Mouse (Mus musculus) liver, embryonic 13.5 days (tissue): Measurements from ENCODE around the gene Fam83c. TPM values are rescaled to one million over a fixed set of nuclear protein-coding genes. Genes with fewer than 3 reads are reported as not detected.
"Not testable (repeated sequence)": the region's sequence is repeated elsewhere in the genome, so short reads cannot be mapped to it uniquely, and the experiment has no call there.

ENCODE experiments used
- ATAC-seq: fragments of 200-750 bp; cut with Nextera tagmentation; 2 replicates; pipeline ENCODE4 v1.8.0; 2017; ENCODE audit warnings: low read depth, mild to moderate bottlenecking, moderate number of reproducible peaks, moderate library complexity
- DNase-seq: peaks from one replicate; pipeline ENCODE4 v3.0.0; 2022
- H3K27ac ChIP-seq: fragments of 300-500 bp; sonication (generic); 2 replicates; pipeline ENCODE4 v1.5.1; 2015; ENCODE audit warnings: moderate library complexity, mild to moderate bottlenecking, inconsistent platforms
- H3K27me3 ChIP-seq: fragments of 300-500 bp; sonication (generic); 2 replicates; pipeline ENCODE4 v1.6.1; 2015; ENCODE audit warnings: mild to moderate bottlenecking, inconsistent platforms
- H3K36me3 ChIP-seq: fragments of 300-500 bp; sonication (generic); 2 replicates; pipeline ENCODE4 v1.6.1; 2015; ENCODE audit warnings: mild to moderate bottlenecking, inconsistent platforms
- H3K4me1 ChIP-seq: fragments of 300-500 bp; sonication (generic); replicated peaks from 2 replicates; pipeline ENCODE4 v1.6.1; 2015; ENCODE audit warnings: inconsistent platforms
- H3K4me2 ChIP-seq: fragments of 300-500 bp; sonication (generic); 2 replicates; pipeline ENCODE4 v1.6.1; 2015; ENCODE audit warnings: inconsistent platforms, mild to moderate bottlenecking, moderate library complexity
- H3K4me3 ChIP-seq: fragments of 300-500 bp; sonication (generic); replicated peaks from 2 replicates; pipeline ENCODE4 v1.5.1; 2015; ENCODE audit warnings: mild to moderate bottlenecking, inconsistent platforms
- H3K9ac ChIP-seq: fragments of 300-500 bp; sonication (generic); 2 replicates; pipeline ENCODE4 v1.6.1; 2015; ENCODE audit warnings: mild to moderate bottlenecking, inconsistent platforms
- H3K9me3 ChIP-seq: fragments of 300-500 bp; sonication (generic); replicated peaks from 2 replicates; pipeline ENCODE4 v1.6.1; 2016; ENCODE audit warnings: inconsistent platforms
- WGBS: fragments of 180-500 bp; shearing (Covaris S2); methylation state at CpG from one replicate; pipeline ENCODE4 v1.1.7; 2015; ENCODE audit not compliant: insufficient replicate concordance; 5-methylcytosine and 5-hydroxymethylcytosine counted together
- polyA plus RNA-seq: library from polyadenylated mRNA; unstranded; fragments of >200 nt; fragmentation: Nextera tagmentation; extraction: Ambion mirVana; gene quantifications from 2 replicates; pipeline ENCODE4 v1.2.1, GENCODE M21; 2015

The Fam83c gene
- polyA plus RNA-seq, 1 experiment from 2014 or later, result 0.12 TPM

DNA sequence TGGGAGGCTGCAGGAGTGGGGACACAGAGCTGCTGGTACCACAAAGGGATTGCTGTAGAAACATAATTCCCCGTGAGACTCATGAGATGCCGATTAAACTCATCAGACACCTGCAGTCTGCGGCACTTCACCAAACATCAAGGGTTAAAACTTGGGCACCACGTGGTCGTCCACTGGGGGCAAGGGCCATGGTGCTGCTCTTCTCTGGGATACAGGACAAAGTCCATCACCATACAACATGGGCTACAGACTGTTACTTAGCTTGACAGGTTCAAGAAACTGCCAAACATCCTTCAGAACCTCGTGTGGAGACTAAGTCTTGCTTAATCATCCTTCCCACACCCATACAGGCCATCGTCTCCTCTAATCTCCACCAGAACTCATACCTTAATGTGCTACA is 25.4 kb upstream of the Fam83c start:
- Histone ChIP-seq H3K4me3 (no peak overlapping the region), H3K9me3 (no peaks in the 10 kb centered on the region), H3K4me1 (no peaks in the 10 kb centered on the region), H3K36me3 (peaks cover 32% of the 10 kb centered on the region), H3K27me3 (no peaks in the 10 kb centered on the region), H3K4me2 (no peak overlapping the region), H3K9ac (no peak overlapping the region), H3K27ac (no peak overlapping the region)
- 63% methylated on average over 7 of the region's 7 CpGs for WGBS
- ATAC-seq (no peak), DNase-seq (no peak)

- ATAC-seq, result no peak
- Histone ChIP-seq H3K4me2 (no peak overlapping the region), H3K9ac (no peak overlapping the region), H3K36me3 (peaks cover 71% of the 10 kb centered on the region), H3K9me3 (no peaks in the 10 kb centered on the region), H3K4me3 (no peak overlapping the region), H3K27ac (no peak overlapping the region), H3K4me1 (peaks cover 17% of the 10 kb centered on the region), H3K27me3 (no peaks in the 10 kb centered on the region)
- DNase-seq, result no peak
- WGBS, result 79% methylated on average over 5 of the region's 5 CpGs
These were observed 17.9 kb upstream of the Fam83c start for GRCm38 (mm10) chr2:155852536-155852935.

DNA sequence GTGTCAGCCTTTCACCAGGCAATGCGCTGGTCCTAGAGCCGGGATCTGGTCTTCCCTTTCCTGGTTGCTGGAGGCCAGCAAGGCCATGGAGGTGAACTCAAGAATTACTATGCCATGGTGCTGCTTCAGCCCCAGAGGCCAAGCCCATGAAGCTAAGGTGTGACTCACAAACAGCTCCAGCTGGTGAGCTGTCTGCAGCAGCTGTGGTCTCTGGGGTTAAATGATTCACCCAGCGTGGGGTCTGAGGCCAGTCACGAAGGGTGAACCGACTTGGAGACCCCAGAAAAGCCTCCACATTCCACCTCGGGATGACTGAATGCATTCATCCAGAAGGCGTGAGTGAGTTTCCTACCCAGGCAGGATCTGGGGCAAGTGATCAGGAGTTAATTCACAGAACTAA is 15.5 kb upstream of the Fam83c start:
- Histone ChIP-seq H3K4me2 (no peak overlapping the region), H3K9me3 (no peaks in the 10 kb centered on the region), H3K4me1 (peaks cover 17% of the 10 kb centered on the region), H3K27me3 (no peaks in the 10 kb centered on the region), H3K27ac (peak overlapping the region; percentile 2; the same call in 1 of the 2 replicates), H3K36me3 (peaks cover 77% of the 10 kb centered on the region), H3K4me3 (no peak overlapping the region), H3K9ac (no peak overlapping the region)
- no peak for ATAC-seq
- 78% methylated on average over 7 of the region's 7 CpGs for WGBS
- no peak for DNase-seq

- no peak overlapping the region for H3K4me3 ChIP-seq
- no peak overlapping the region for H3K4me2 ChIP-seq
- peak; percentile 79 for ATAC-seq
- peaks cover 17% of the 10 kb centered on the region for H3K4me1 ChIP-seq
- H3K36me3 ChIP-seq, result peaks cover 78% of the 10 kb centered on the region
- H3K9me3 ChIP-seq, result no peaks in the 10 kb centered on the region
- WGBS, result 26% methylated on average over 7 of the region's 7 CpGs
- H3K27ac ChIP-seq, result peak overlapping the region; percentile 2
- DNase-seq, result no peak
- H3K9ac ChIP-seq, result no peak overlapping the region
- no peaks in the 10 kb centered on the region for H3K27me3 ChIP-seq
These were observed 14.8 kb upstream of the Fam83c start for GRCm38 (mm10) chr2:155849464-155849863.

- Histone ChIP-seq H3K27me3 (no peaks in the 10 kb centered on the region), H3K4me1 (peaks cover 17% of the 10 kb centered on the region), H3K36me3 (peaks cover 70% of the 10 kb centered on the region), H3K4me3 (no peak overlapping the region), H3K9me3 (no peaks in the 10 kb centered on the region), H3K4me2 (no peak overlapping the region), H3K27ac (no peak overlapping the region), H3K9ac (no peak overlapping the region)
- WGBS, result 34% methylated on average over 6 of the region's 6 CpGs
- DNase-seq (peak; percentile 61), ATAC-seq (0 out of 2 replicates have a peak, but pooled peaks have one; percentile 18)
These were observed 13.6 kb upstream of the Fam83c start for GRCm38 (mm10) chr2:155848291-155848690.

- WGBS, result 82% methylated on average over 8 of the region's 8 CpGs
- ATAC-seq (no peak), DNase-seq (no peak)
- H3K4me3 ChIP-seq, result no peak overlapping the region
- peaks cover 17% of the 10 kb centered on the region for H3K4me1 ChIP-seq
- H3K9me3 ChIP-seq, result no peaks in the 10 kb centered on the region
- no peaks in the 10 kb centered on the region for H3K27me3 ChIP-seq
- no peak overlapping the region for H3K4me2 ChIP-seq
- H3K9ac ChIP-seq, result no peak overlapping the region
- peaks cover 62% of the 10 kb centered on the region for H3K36me3 ChIP-seq
- no peak overlapping the region for H3K27ac ChIP-seq
These were observed 12.3 kb upstream of the Fam83c start for GRCm38 (mm10) chr2:155846930-155847329.

DNA sequence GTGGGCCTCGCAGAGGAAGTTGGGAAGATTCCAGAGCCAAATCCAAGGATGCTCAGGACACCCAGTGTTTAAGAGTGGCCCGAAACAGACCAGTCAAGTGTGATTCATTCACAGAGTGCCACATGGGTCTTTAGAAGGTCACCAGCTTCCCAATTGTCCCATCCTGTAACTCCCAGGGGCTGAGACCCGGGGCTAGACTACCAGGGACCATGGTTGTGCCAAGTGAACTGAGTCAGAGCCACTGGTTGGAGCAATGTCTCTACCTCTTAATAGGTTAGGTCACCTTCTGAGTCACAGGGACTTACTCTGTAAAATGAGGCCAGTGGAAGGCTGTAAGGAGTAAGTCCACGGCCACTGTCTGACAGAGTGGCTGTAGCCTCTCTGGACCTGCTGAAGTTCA is 4.3 kb upstream of the Fam83c start:
- no peak for ATAC-seq

GRCm38 (mm10) chr2:155837961-155838360 is 3.3 kb upstream of the Fam83c start:
- H3K4me2 ChIP-seq, result no peak overlapping the region
- H3K27me3 ChIP-seq, result peaks cover 13% of the 10 kb centered on the region; the same call in 1 of the 2 replicates
- no peaks in the 10 kb centered on the region for H3K4me1 ChIP-seq
- H3K36me3 ChIP-seq, result no peaks in the 10 kb centered on the region
- DNase-seq (no peak), ATAC-seq (no peak)
- H3K4me3 ChIP-seq, result no peak overlapping the region
- no peaks in the 10 kb centered on the region for H3K9me3 ChIP-seq
- no peak overlapping the region for H3K9ac ChIP-seq
- WGBS, result 66% methylated on average over 3 of the region's 3 CpGs
- no peak overlapping the region for H3K27ac ChIP-seq

More for the DNA sequence above, 4.3 kb upstream of the Fam83c start:
- Histone ChIP-seq H3K27ac (no peak overlapping the region), H3K27me3 (peaks cover 13% of the 10 kb centered on the region; the same call in 1 of the 2 replicates), H3K36me3 (no peaks in the 10 kb centered on the region), H3K9ac (no peak overlapping the region), H3K9me3 (no peaks in the 10 kb centered on the region), H3K4me2 (no peak overlapping the region), H3K4me3 (no peak overlapping the region), H3K4me1 (no peaks in the 10 kb centered on the region)
- no peak for DNase-seq
- 62% methylated on average over 4 of the region's 4 CpGs for WGBS

DNA sequence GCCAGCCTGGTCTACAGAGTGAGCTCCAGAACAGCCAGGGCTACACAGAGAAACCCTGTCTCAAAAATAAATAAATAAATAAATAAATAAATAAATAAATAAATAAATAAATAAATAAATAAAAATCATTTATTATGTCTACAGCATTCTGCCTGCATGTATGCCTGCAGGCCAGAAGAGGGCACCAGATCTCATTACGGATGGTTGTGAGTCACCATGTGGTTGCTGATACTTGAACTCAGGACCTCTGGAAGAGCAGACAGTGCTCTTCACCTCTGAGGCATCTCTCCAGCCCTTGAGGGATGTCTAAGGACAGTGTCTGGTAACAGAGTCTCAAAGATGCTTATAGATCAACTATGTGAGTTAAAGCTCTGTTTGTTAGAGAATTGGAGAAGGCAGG is 2.6 kb downstream of the Fam83c start:
- not testable (repeated sequence) for H3K27me3 ChIP-seq, H3K27ac ChIP-seq, DNase-seq, H3K4me3 ChIP-seq, H3K9me3 ChIP-seq, H3K36me3 ChIP-seq, ATAC-seq, H3K9ac ChIP-seq, H3K4me2 ChIP-seq
- peaks cover 14% of the 10 kb centered on the region for H3K4me1 ChIP-seq
- WGBS, result 44% methylated on average over 1 of the region's 1 CpGs

- Histone ChIP-seq H3K9ac (no peak overlapping the region), H3K4me3 (no peak overlapping the region), H3K36me3 (no peaks in the 10 kb centered on the region), H3K4me1 (peaks cover 18% of the 10 kb centered on the region), H3K9me3 (no peaks in the 10 kb centered on the region), H3K4me2 (no peak overlapping the region), H3K27me3 (0 out of 2 replicates have a peak, but pooled peaks cover 10% of the 10 kb centered on the region), H3K27ac (no peak overlapping the region)
- DNase-seq, result no peak
- ATAC-seq, result no peak
- 44% methylated on average over 9 of the region's 9 CpGs for WGBS
These were observed 3.4 kb downstream of the Fam83c start for GRCm38 (mm10) chr2:155831302-155831701.

- 83% methylated on average over 8 of the region's 8 CpGs for WGBS
- ATAC-seq (no peak), DNase-seq (no peak)
These were observed 3.8 kb downstream of the Fam83c start for GRCm38 (mm10) chr2:155830841-155831240.

DNA sequence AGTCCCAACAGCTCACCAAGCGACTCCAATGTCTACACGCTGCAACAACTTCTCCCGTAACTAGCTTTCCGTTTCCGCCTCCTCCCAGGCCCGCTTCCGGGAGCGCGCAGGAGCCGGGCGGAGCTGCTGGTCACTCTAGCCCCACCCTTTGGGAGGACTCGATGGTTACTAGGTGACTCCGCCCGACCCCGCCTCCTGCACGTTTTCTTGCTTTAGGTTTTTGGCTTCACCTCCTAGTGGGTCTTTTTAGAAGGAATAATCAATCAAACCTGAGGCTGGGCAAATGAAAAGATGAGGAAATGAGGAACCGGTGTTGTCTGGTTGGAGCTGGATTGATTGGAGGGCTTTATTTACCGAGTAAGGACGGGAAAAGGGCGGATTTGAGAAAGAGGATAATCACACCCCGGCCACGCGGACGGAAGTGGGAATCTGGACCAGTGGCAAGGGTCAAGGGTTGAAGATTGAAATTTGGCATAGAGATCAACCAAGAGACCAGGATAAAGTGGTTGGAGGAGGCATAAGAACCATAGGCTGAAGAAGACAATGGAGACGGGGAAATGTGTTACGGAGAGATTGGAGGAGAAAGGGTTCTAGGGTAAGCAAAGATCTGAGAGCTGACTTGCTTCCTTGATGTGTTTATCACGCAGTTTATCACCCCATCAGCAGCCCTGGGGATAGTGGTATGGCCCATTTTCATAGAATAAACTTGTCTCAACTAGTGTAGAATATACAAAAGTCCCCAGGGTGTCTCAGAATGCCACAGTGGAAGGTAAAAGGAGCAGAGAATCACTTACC is 7.8 kb downstream of the Fam83c start, which contains the start of gene Eif6:
Gene Eif6 (minus strand): TSS at position 296 of the 795 bp plus-strand sequence.
- DNase-seq (peak; percentile 71), ATAC-seq (peak; percentile 91)
- Histone ChIP-seq H3K27me3 (no peaks in the 10 kb centered on the region), H3K4me2 (peak within 1 kb of the TSS; percentile 86), H3K9me3 (no peaks in the 10 kb centered on the region), H3K27ac (peak within 1 kb of the TSS; percentile 88), H3K9ac (peak within 1 kb of the TSS; percentile 88), H3K4me3 (peak within 1 kb of the TSS; percentile 85), H3K36me3 (peaks cover 24% of the 10 kb centered on the region), H3K4me1 (peaks cover 28% of the 10 kb centered on the region)
- WGBS, result 1% methylated on average over 27 of the region's 27 CpGs

More at GRCm38 (mm10) chr2:155830841-155831240, 3.8 kb downstream of the Fam83c start:
- no peak overlapping the region for H3K9ac ChIP-seq
- H3K36me3 ChIP-seq, result no peaks in the 10 kb centered on the region
- H3K27ac ChIP-seq, result no peak overlapping the region
- H3K27me3 ChIP-seq, result 0 out of 2 replicates have a peak, but pooled peaks cover 10% of the 10 kb centered on the region
- H3K9me3 ChIP-seq, result no peaks in the 10 kb centered on the region
- no peak overlapping the region for H3K4me3 ChIP-seq
- peaks cover 18% of the 10 kb centered on the region for H3K4me1 ChIP-seq
- no peak overlapping the region for H3K4me2 ChIP-seq
